Mouse (Mus musculus): ENCODE results near the gene Uchl4. TPM values are rescaled to one million over a fixed set of nuclear protein-coding genes. Genes with fewer than 3 reads are reported as not detected.
"Not testable (repeated sequence)": the region's sequence is repeated elsewhere in the genome, so short reads cannot be mapped to it uniquely, and the experiment has no call there.

Uchl4 gene
- polyA plus RNA-seq, 1 experiment, result 0.79 TPM

DNA sequence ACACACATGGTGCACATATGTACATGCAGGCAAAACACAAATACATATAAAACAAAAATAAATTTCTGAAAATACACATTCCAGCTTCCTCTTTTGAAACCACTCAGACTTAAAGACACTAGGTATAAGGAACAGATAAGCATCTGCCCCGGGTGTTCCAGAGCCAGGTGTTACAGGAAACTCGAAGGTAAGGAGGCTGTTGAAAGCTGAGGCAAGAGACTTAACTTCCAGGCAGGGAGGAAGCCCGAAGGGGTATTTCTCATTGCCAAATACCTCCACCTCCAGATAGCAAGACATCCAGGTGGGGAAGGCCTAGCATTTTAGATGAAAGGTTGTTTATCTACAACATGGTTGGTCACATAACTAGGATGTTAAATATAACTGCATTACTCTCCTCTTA is 20.4 kb downstream of the Uchl4 start:
- TF ChIP-seq CTCF (IDR thresholded peaks at IDR 0.05; ENCODE audit: borderline replicate concordance, extremely low read depth, insufficient read depth, insufficient read length), result no peak
- TF ChIP-seq POLR2A (IDR thresholded peaks at IDR 0.05; ENCODE audit: borderline replicate concordance, extremely low read depth, insufficient read depth, insufficient read length, poor library complexity, severe bottlenecking), result no peak
- DNase-seq (ENCODE audit: low read depth), result no peak

DNA sequence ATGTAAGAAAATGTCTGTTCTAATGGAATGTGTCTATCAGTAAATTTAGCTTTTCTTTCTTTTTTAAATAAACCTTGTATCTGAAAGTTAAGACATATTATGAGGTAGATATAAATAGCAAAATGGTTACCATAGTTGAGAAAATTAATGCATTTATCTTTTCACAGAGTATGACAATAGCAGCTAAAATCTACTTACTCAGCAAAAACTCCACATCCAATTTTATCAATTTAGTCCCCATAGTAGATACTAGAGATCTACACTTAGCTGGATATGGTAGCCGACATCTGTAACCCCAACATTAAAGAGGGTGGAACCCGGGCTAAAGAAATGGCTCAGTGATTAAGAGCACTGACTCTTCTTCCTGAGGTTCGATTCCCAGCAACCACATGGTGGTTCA is 21.2 kb downstream of the Uchl4 start:
- DNase-seq (ENCODE audit: low read depth), result no peak
- TF ChIP-seq POLR2A (IDR thresholded peaks at IDR 0.05; ENCODE audit: borderline replicate concordance, extremely low read depth, insufficient read depth, insufficient read length, poor library complexity, severe bottlenecking), result no peak
- no peak for TF ChIP-seq CTCF (IDR thresholded peaks at IDR 0.05; ENCODE audit: borderline replicate concordance, extremely low read depth, insufficient read depth, insufficient read length)

DNA sequence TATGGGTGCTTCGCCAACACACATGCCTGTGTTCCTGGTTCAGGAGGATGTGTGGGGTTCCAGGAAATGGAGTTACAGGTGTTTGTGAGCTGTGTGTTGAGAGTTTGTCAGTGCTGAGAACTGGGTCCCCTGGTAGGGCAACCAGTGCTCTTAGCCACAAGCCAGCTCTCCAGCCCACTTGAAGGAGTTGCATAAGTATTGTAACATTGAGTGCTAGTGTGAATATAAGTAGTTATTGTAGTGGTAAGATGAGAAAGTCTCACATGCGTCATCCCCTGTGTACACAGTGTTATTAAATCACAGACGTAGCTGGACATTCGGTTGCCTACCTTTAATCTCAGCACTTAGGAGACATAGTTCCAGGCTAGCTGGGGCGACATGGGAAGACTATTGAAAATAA is 24.9 kb downstream of the Uchl4 start:
- TF ChIP-seq CTCF (IDR thresholded peaks at IDR 0.05; ENCODE audit: borderline replicate concordance, extremely low read depth, insufficient read depth, insufficient read length), result no peak
- no peak for TF ChIP-seq POLR2A (IDR thresholded peaks at IDR 0.05; ENCODE audit: borderline replicate concordance, extremely low read depth, insufficient read depth, insufficient read length, poor library complexity, severe bottlenecking)
- no peak for DNase-seq (ENCODE audit: low read depth)

DNA sequence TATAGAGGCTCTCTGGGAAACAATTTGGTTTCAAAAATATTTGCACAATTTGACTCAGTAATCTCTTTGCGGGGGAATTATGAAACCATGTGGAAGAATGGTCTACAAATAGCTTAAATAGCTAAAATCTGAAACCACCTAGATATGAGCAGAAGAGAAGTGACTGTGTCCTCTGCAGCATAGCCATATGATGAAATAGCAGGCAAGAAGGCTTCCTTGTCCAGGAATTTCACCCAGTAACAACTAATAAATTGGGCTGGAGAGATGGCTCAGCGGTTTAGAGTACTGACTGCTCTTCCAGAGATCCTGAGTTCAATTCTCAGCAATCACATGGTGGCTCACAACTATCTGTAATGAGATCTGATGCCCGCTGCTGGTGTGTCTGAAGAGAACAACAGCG is 26.0 kb downstream of the Uchl4 start:
- DNase-seq (ENCODE audit: low read depth), result no peak
- TF ChIP-seq POLR2A (IDR thresholded peaks at IDR 0.05; ENCODE audit: borderline replicate concordance, extremely low read depth, insufficient read depth, insufficient read length, poor library complexity, severe bottlenecking) (no peak), CTCF (IDR thresholded peaks at IDR 0.05; ENCODE audit: borderline replicate concordance, extremely low read depth, insufficient read depth, insufficient read length) (no peak)

DNA sequence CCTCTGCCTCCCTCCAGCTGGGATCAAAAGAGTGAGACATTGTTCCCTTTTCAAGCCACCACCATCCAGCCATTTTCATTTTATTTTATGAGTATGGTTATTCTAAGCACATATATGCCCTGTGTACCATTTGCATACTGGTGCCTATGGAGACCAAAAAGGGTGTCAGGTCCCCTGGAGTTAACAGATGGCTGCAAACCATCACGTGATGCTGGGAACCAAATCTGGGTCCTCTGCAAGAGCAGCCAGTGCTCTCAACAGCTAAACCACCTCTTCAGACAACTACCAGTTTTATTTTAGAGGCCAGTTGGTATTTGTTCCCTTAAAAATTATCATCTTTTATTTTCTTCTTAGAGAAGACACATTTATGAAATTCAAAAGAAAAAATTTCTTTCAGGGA is 29.8 kb downstream of the Uchl4 start:
- TF ChIP-seq POLR2A (IDR thresholded peaks at IDR 0.05; ENCODE audit: borderline replicate concordance, extremely low read depth, insufficient read depth, insufficient read length, poor library complexity, severe bottlenecking), result no peak
- TF ChIP-seq CTCF (IDR thresholded peaks at IDR 0.05; ENCODE audit: borderline replicate concordance, extremely low read depth, insufficient read depth, insufficient read length), result no peak
- no peak for DNase-seq (ENCODE audit: low read depth)

DNA sequence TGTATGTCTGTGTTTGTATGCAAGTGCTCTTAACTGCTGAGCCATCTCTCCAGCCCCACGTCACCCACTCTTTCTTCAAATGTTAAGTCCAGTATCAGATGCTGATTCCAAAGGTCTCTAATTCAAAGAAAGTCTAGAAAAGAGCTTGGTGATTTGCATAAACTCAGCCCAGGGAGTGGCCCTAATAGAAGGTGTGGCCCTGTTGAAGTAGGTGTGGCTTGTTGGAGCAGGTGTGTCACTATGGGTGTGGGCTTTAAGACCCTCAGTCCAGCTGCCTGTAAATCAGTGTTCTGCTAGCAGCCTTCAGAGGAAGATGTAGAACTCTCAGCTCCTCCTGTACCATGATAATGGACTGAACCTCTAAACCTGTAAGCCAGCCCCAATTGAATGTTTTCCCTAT is 32.2 kb downstream of the Uchl4 start:
- DNase-seq (ENCODE audit: low read depth), result no peak
- no peak for TF ChIP-seq CTCF (IDR thresholded peaks at IDR 0.05; ENCODE audit: borderline replicate concordance, extremely low read depth, insufficient read depth, insufficient read length)
- no peak for TF ChIP-seq POLR2A (IDR thresholded peaks at IDR 0.05; ENCODE audit: borderline replicate concordance, extremely low read depth, insufficient read depth, insufficient read length, poor library complexity, severe bottlenecking)

DNA sequence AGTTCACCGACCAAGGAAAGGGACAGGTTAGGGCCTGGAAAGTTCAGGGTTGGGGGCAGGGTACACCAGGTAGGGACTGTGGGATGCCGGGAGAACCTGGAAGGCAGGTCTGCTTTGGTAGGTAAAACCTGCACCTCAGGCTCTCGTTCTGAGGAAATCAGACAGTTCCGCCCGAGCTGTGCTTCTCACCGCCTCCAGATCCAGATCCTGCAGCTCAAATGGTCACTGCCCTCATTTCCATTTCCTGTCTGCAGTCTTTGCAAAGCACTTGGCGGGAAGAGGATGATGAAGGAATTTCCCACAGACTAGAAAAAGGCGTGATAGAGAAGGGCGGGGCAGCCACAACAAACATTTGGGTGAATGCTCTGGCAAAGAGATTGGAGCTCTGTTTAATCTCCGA is 33.2 kb downstream of the Uchl4 start:
- DNase-seq (ENCODE audit: low read depth), result no peak
- TF ChIP-seq CTCF (IDR thresholded peaks at IDR 0.05; ENCODE audit: borderline replicate concordance, extremely low read depth, insufficient read depth, insufficient read length), result no peak
- no peak for TF ChIP-seq POLR2A (IDR thresholded peaks at IDR 0.05; ENCODE audit: borderline replicate concordance, extremely low read depth, insufficient read depth, insufficient read length, poor library complexity, severe bottlenecking)

DNA sequence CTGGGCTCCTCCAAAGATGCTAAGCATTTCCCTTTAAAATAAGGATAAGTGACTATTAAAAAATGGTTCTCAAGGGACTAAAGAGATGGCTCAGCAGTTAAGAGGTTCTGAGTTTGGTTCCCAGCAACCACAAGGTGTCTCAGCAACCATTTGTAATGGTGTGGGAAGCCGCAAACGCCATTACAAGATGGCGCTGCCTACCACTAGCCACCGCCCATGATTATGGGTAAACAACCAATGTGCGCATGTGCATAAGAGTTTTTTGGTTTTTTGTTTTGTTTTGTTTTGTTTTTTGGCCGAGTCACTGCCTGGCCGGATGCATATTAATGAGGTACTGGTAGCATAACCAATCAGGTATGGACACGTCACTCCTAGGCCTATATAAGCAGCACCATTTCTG is 33.8 kb downstream of the Uchl4 start:
- not testable (repeated sequence) for DNase-seq (ENCODE audit: low read depth)

DNA sequence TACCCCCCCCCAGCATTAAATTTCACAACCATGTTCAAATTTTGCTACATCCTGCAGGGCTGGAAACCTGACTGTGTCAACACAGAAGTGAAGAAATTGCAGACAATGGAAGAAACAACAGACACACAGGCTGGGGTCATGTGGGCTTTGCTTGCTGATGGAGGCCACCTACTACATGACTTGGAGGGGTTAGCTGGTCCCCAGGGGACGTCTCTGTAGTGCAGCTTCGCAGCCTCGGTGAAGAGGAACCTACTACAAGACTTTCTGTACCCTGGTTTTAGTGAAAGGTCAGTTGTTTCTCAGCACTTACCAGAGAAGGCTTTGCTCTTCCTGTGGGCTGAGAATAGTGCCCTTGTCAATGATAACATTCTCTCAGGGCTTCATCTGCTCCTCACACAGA is 36.2 kb downstream of the Uchl4 start:
- DNase-seq (ENCODE audit: low read depth), result no peak
- TF ChIP-seq CTCF (IDR thresholded peaks at IDR 0.05; ENCODE audit: borderline replicate concordance, extremely low read depth, insufficient read depth, insufficient read length) (no peak), POLR2A (IDR thresholded peaks at IDR 0.05; ENCODE audit: borderline replicate concordance, extremely low read depth, insufficient read depth, insufficient read length, poor library complexity, severe bottlenecking) (no peak)

DNA sequence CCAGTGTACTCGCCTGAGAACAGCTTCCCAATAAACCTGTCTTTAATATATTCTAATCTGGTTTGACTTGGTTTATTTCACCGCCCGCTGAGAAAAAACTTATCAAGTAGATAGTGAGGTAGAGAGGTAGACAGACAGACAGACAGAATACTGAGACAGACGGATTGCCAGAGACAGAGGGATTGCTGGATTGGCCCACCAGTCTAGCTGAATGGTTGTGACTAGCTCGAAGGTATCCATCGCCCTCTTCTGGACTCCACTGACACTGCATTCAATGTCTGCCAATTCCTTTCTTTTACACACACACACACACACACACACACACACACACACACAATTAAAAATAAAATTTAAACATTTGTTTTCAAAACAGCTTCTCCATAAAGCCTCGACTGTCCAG is 37.6 kb downstream of the Uchl4 start:
- TF ChIP-seq POLR2A (IDR thresholded peaks at IDR 0.05; ENCODE audit: borderline replicate concordance, extremely low read depth, insufficient read depth, insufficient read length, poor library complexity, severe bottlenecking), result no peak
- TF ChIP-seq CTCF (IDR thresholded peaks at IDR 0.05; ENCODE audit: borderline replicate concordance, extremely low read depth, insufficient read depth, insufficient read length), result peak; percentile 50; the same call in 1 of the 2 replicates
- peak; percentile 35 for DNase-seq (ENCODE audit: low read depth)

DNA sequence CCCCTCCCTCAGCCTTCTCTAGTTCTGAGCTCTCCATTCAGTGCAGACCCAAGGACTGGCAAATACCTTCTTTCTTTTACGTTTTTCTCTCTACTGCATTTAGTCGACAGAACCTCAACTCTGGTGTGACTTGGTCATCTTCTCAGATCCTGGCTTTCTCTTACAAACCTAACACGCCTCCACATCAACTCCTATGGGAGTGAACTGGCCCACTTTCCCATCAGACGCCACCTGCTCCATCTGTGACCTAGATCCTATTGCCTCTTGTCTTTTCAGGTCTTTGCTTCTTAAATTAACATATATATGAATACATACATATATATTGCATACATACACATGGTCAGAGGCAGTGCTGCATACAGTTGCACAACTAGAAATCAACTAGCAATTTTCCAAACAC is 38.8 kb downstream of the Uchl4 start:
- DNase-seq (ENCODE audit: low read depth), result no peak
- TF ChIP-seq POLR2A (IDR thresholded peaks at IDR 0.05; ENCODE audit: borderline replicate concordance, extremely low read depth, insufficient read depth, insufficient read length, poor library complexity, severe bottlenecking), result no peak
- no peak for TF ChIP-seq CTCF (IDR thresholded peaks at IDR 0.05; ENCODE audit: borderline replicate concordance, extremely low read depth, insufficient read depth, insufficient read length)

DNA sequence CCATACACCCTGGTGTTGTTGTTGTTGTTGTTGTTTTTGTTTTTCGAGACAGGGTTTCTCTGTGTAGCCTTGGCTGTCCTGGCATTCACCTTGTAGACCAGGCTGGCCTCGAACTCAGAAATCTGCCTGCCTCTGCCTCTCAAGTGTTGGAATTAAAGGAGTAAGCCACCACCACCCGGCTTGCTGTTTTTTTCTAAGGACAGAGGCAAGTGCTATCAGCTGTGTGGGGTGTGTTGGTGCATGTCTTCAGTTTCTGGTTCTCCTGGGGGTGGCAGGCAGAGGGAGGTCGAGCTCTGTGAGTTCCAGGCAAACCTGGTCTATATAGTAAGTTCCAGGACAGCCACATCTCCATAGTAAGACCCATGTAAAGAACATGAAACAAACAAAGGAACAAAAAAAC is 39.3 kb downstream of the Uchl4 start:
- DNase-seq (ENCODE audit: low read depth), result no peak

DNA sequence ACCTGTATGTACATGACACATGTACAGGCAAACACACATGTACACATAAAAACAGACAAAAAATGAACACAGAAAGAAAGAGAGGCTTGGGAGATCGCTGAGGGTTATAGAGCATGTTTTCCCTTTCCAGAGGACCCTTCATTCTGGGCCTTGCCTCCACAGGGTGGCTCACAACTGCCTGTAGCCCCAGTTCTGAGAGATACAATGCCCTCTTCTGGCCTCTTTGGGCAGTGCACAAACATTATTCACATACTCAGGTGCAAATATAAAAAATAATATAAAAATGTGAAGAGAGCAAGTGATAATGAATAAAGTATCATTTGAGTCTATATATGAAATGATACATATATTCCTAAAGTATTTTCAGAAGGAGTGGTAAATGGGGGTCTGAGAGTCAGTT is 39.9 kb downstream of the Uchl4 start:
- TF ChIP-seq CTCF (IDR thresholded peaks at IDR 0.05; ENCODE audit: borderline replicate concordance, extremely low read depth, insufficient read depth, insufficient read length), result peak; percentile 15; the same call in 1 of the 2 replicates
- no peak for TF ChIP-seq POLR2A (IDR thresholded peaks at IDR 0.05; ENCODE audit: borderline replicate concordance, extremely low read depth, insufficient read depth, insufficient read length, poor library complexity, severe bottlenecking)
- no peak for DNase-seq (ENCODE audit: low read depth)

More for the DNA sequence above, 39.3 kb downstream of the Uchl4 start:
- no peak for TF ChIP-seq CTCF (IDR thresholded peaks at IDR 0.05; ENCODE audit: borderline replicate concordance, extremely low read depth, insufficient read depth, insufficient read length)
- no peak for TF ChIP-seq POLR2A (IDR thresholded peaks at IDR 0.05; ENCODE audit: borderline replicate concordance, extremely low read depth, insufficient read depth, insufficient read length, poor library complexity, severe bottlenecking)
